Mouse (Mus musculus) stomach, postnatal 0 days (tissue): ENCODE results near the gene Smc3.

Experiments
- CTCF ChIP-seq: IDR thresholded peaks from 2 replicates; pipeline ENCODE4 v1.5.1; 2016; ENCODE audit warnings: antibody characterized with exemption, low read depth, mild to moderate bottlenecking, moderate library complexity
- EP300 ChIP-seq: optimal IDR thresholded peaks from 2 replicates; pipeline ENCODE3; 2016; ENCODE audit warnings: antibody characterized with exemption

- no peak for TF ChIP-seq EP300
- TF ChIP-seq CTCF = peak; percentile 62
These were observed 37.8 kb downstream of the Smc3 start for GRCm38 (mm10) chr19:53638041-53638440.
